Mouse (Mus musculus) lung, adult 18-20 months (tissue): ENCODE measurements around the gene Zbtb18.

Experiments
- DNase-seq, 2 experiments: peaks; one replicate each; pipeline ENCODE4 v3.0.0; 2022; ENCODE audit warnings: mixed read lengths in 2 of 2

Gene Zbtb18

DNA sequence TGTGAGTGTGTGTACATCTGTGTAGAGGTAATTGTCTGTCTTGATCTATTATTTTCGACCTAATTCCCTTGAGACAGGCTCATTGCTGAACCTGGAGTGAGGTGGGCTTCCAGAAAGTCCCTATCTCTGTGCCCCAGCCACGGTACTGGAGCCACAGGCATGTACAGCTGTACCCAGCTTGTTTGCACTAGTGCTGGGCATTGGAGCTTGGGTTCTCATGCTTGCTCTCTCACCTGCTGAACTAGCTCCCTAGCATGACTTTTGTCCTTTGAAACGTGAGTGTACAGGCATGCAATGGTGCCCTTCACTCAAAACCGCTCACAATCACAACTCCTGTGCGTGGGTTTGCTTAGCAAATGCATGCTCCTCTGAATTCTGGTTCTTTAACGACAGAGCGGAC is 42.1 kb downstream of the Zbtb18 start:
- DNase-seq, result no peak

DNA sequence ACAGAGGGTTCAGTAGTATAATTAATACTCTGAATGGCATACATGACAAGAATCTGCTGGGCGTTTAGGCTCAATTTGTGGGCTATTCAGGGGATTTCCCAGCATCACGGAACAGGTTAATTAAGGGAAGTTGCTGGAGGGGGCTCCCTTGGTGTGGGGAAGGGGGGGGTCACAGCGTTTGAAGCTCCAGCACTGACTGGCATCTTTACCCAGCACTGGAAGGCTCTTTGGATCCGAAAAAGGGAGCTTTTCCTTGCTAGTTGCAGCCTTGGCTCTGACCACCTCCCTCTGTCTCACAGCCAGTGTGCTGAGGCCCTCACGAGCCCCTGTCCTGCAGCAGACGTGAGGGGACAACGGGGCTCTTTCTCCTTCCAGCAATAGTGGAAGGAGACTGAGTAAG is 42.5 kb downstream of the Zbtb18 start:
- no peak for DNase-seq

DNA sequence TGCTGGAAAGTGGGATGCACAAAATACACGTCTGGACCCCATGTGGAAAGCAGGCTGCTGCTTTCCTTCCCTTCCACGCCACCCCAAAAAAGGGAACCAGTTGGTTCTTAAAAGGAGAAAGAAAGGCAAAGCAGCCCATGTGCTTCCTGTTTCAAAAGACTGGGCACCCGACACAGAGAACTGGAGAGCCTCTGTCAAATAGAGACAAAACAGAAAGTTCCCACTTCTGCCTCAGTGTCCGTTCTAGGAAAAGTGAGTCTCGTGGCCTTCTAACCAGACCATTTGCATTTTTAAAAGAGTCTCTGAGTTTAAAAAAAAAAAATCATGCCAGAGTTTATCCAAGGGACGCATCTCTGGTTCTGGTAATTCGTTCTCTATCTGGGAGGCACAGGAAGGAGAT is 47.7 kb downstream of the Zbtb18 start:
- DNase-seq, result peak; percentile 24 to 28

DNA sequence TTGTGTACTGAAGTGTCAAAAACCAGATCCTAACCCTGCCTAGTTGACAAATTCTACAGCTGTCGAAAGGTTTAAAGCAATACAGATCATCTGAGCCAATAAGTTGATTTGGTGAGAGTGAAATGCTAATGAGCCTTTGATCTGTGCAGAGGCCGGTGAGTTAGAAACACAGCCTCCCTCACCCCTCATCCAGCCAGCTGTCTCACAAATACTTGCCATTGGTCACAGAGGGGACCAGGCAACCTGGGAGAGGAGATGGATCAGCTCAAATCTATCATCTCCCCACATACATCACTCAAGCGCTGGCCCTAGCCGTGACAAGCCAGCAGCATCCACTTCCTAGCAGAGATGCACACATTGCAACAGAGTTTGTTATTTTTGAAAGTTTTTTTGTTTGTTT is 48.7 kb downstream of the Zbtb18 start:
- DNase-seq, result no peak

DNA sequence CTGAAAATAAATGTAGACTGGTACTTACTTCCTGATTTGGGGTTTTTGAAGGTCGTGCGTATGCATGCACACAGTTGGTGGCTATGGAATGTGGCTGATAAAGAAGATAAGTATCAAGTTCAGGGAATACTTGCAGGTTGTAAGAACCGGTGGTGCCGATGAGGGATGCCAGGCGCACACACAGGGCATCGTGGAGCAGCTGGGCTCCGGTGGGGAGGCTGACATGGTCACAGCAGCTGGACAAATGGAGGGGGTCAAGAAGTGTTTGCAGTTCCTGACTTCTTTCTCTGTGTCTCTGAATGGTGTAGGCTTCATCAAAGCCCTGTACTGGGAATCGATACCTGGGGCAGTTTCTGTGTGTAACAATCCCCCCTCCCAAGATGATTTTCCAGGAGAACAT is 49.1 kb downstream of the Zbtb18 start:
- no peak for DNase-seq

DNA sequence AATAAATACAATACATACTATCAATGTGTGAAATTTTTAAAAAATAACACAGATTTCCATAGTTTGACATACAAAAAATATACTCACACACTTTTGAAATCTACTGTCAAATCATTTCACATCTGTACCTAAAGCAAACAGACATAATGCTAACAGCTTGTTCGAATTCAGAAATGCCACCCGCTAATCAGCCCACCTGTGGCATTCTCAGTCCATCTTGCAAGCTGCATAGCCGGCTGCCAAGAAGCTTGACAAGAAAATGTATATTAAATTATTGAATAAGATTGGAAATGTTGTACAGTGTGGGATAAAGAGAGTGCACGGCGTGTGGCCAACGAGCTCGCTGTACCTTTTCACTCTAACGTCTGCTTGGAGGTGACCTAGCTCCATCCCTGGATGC is 52.2 kb downstream of the Zbtb18 start:
- no peak for DNase-seq

DNA sequence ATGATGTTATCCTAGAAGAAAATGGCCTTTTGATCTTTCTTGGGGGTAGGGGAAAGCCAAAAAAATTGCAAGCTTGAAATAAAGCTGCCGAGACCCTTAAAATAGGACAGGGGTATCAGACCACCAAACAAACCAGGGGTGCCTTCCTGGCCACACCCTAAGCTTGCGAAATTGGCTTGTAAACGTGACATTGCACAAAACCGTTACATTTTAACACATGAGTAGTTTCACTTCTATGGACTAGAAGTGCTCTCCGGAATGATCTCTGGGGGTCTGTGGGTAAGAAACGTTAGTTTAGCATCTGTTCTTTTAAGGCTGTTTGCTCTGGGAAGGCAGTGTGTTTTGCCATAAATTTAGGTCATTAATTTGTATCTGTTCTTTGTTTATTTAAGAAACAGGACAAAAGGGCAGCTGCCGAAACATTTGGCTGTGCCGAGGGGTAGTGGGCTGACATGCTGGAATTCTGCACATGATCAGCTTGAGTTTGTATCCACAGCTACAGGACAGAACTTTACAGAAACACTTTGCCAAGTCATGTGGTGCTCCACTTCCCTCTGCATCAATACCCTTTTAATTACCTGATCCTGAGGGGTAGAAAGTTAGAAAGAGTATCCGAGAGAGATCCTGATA is 52.9 kb downstream of the Zbtb18 start:
- no peak for DNase-seq
